Mouse (Mus musculus) MEL (cell line): ENCODE data around the gene Wdr90. TPM values are rescaled to one million over a fixed set of nuclear protein-coding genes. Genes with fewer than 3 reads are reported as not detected.

Source experiments
- DNase-seq: peaks from one replicate; pipeline ENCODE4 v3.0.0; 2011; ENCODE audit warnings: low read depth, low spot score
- H3K27ac ChIP-seq: 2 replicates; pipeline ENCODE4 v1.5.1; 2012; ENCODE audit warnings: low read depth, mild to moderate bottlenecking, control low read depth, low read length, moderate library complexity; ENCODE audit not compliant: control insufficient read depth
- H3K27me3 ChIP-seq, 2 experiments: fragments of 150-350 bp in 1 of 2; sonication (generic) in 1 of 2; 2 replicates each; pipeline ENCODE4 v1.6.1; 2012; ENCODE audit warnings: low read length in 2 of 2, mild to moderate bottlenecking in 2 of 2, improper control_type of control experiment in 1 of 2, moderate library complexity in 1 of 2; ENCODE audit not compliant: insufficient read depth in 2 of 2, control insufficient read depth in 1 of 2
- H3K36me3 ChIP-seq, 2 experiments: 2 replicates each; pipeline ENCODE4 v1.6.1; 2012 to 2014; ENCODE audit warnings: low read length in 2 of 2, improper control_type of control experiment in 1 of 2, inconsistent platforms in 1 of 2, mild to moderate bottlenecking in 1 of 2; ENCODE audit not compliant: insufficient read depth in 2 of 2, control insufficient read depth in 1 of 2
- H3K4me1 ChIP-seq, 2 experiments: fragments of 150-350 bp in 1 of 2; sonication (generic) in 1 of 2; 2 replicates each; pipeline ENCODE4 v1.6.1; 2012; ENCODE audit warnings: low read length in 2 of 2, improper control_type of control experiment in 1 of 2, mild to moderate bottlenecking in 1 of 2; ENCODE audit not compliant: insufficient read depth in 2 of 2, control insufficient read depth in 1 of 2
- H3K4me3 ChIP-seq, 2 experiments: fragments of 150-350 bp in 1 of 2; sonication (generic) in 1 of 2; 2 replicates each; pipeline ENCODE4 v1.5.1; 2012; ENCODE audit warnings: low read depth in 2 of 2, low read length in 2 of 2, mild to moderate bottlenecking in 2 of 2, moderate library complexity in 2 of 2, control low read depth in 1 of 2, improper control_type of control experiment in 1 of 2; ENCODE audit not compliant: control insufficient read depth in 1 of 2, insufficient read depth in 1 of 2
- H3K79me2 ChIP-seq: 2 replicates; pipeline ENCODE4 v1.6.1; 2012; ENCODE audit warnings: mild to moderate bottlenecking, low read length, moderate library complexity; ENCODE audit not compliant: control insufficient read depth, poor library complexity, insufficient read depth
- H3K9ac ChIP-seq: 2 replicates; pipeline ENCODE4 v1.6.1; 2012; ENCODE audit warnings: low read depth, mild to moderate bottlenecking, control low read depth, low read length, moderate library complexity; ENCODE audit not compliant: control insufficient read depth, poor library complexity, severe bottlenecking
- H3K9me3 ChIP-seq: fragments of 150-350 bp; sonication (generic); replicated peaks from 2 replicates; pipeline ENCODE4 v1.6.1; 2012; ENCODE audit warnings: mild to moderate bottlenecking, low read length, improper control_type of control experiment, moderate library complexity; ENCODE audit not compliant: insufficient read depth
- BHLHE40 ChIP-seq: IDR thresholded peaks from 2 replicates; pipeline ENCODE4 v1.6.1; 2012; ENCODE audit warnings: low read depth, mild to moderate bottlenecking, inconsistent platforms, low read length, improper control_type of control experiment, borderline replicate concordance
- CHD1 ChIP-seq: IDR thresholded peaks from 2 replicates; pipeline ENCODE4 v1.6.1; 2012; ENCODE audit warnings: low read depth, mild to moderate bottlenecking, inconsistent platforms, low read length, improper control_type of control experiment
- CHD2 ChIP-seq: IDR thresholded peaks from 2 replicates; pipeline ENCODE4 v1.6.1; 2011; ENCODE audit warnings: low read length, improper control_type of control experiment
- CTCF ChIP-seq, 3 experiments: IDR thresholded peaks in 2 of 3; conservative IDR thresholded peaks in 1 of 3; 2 replicates each; pipeline ENCODE4 v1.5.1; 2011 to 2012; ENCODE audit warnings: low read length in 3 of 3, low read depth in 2 of 3, mild to moderate bottlenecking in 2 of 3, improper control_type of control experiment in 1 of 3, inconsistent platforms in 1 of 3, mixed read lengths in 1 of 3, moderate library complexity in 1 of 3; ENCODE audit not compliant: control insufficient read depth in 1 of 3, insufficient read depth in 1 of 3, poor library complexity in 1 of 3, severe bottlenecking in 1 of 3
- E2F4 ChIP-seq: IDR thresholded peaks from 2 replicates; pipeline ENCODE4 v1.6.1; 2011; ENCODE audit warnings: low read depth, low read length, improper control_type of control experiment, borderline replicate concordance
- ELF1 ChIP-seq: IDR thresholded peaks from 2 replicates; pipeline ENCODE4 v1.6.1; 2014; ENCODE audit warnings: low read depth, mild to moderate bottlenecking, inconsistent platforms, low read length, improper control_type of control experiment, moderate library complexity
- GABPA ChIP-seq: IDR thresholded peaks from 2 replicates; pipeline ENCODE4 v1.6.1; 2012; ENCODE audit warnings: low read depth, mild to moderate bottlenecking, inconsistent platforms, low read length, improper control_type of control experiment, moderate library complexity
- JUND ChIP-seq: IDR thresholded peaks from 2 replicates; pipeline ENCODE4 v1.6.1; 2011; ENCODE audit warnings: low read depth, mild to moderate bottlenecking, improper control_type of control experiment, low read length
- KAT2A ChIP-seq: conservative IDR thresholded peaks from 2 replicates; pipeline ENCODE4 v1.6.1; 2012; ENCODE audit warnings: low read depth, low read length, improper control_type of control experiment, inconsistent platforms
- MAX ChIP-seq: IDR thresholded peaks from 2 replicates; pipeline ENCODE4 v1.6.1; 2011; ENCODE audit warnings: low read length, improper control_type of control experiment
- MAZ ChIP-seq: IDR thresholded peaks from 2 replicates; pipeline ENCODE4 v1.6.1; 2012; ENCODE audit warnings: low read depth, mild to moderate bottlenecking, inconsistent platforms, low read length, improper control_type of control experiment
- MEF2A ChIP-seq: IDR thresholded peaks from 2 replicates; pipeline ENCODE4 v1.6.1; 2014; ENCODE audit warnings: low read depth, mild to moderate bottlenecking, inconsistent platforms, low read length, improper control_type of control experiment; ENCODE audit not compliant: poor library complexity, insufficient replicate concordance, severe bottlenecking; ENCODE audit errors: extremely low read depth
- MXI1 ChIP-seq: IDR thresholded peaks from 2 replicates; pipeline ENCODE4 v1.6.1; 2011; ENCODE audit warnings: mild to moderate bottlenecking, low read depth, low read length, improper control_type of control experiment
- MYB ChIP-seq: IDR thresholded peaks from 2 replicates; pipeline ENCODE4 v1.6.1; 2011; ENCODE audit warnings: mild to moderate bottlenecking, low read depth, low read length, improper control_type of control experiment
- MYC ChIP-seq: IDR thresholded peaks from 2 replicates; pipeline ENCODE4 v1.6.1; 2011; ENCODE audit warnings: low read depth, mild to moderate bottlenecking, low read length, improper control_type of control experiment, moderate library complexity
- NELFE ChIP-seq: IDR thresholded peaks from 2 replicates; pipeline ENCODE4 v1.6.1; 2011; ENCODE audit warnings: low read depth, low read length, improper control_type of control experiment
- NRF1 ChIP-seq: IDR thresholded peaks from 2 replicates; pipeline ENCODE4 v1.6.1; 2014; ENCODE audit warnings: low read depth, mild to moderate bottlenecking, inconsistent platforms, low read length, improper control_type of control experiment, moderate library complexity; ENCODE audit not compliant: poor library complexity, insufficient read depth, severe bottlenecking
- POLR2A ChIP-seq, 2 experiments: IDR thresholded peaks; 2 replicates each; pipeline ENCODE4 v1.6.1; 2011 to 2012; ENCODE audit warnings: low read length in 2 of 2, mild to moderate bottlenecking in 2 of 2, control low read depth in 1 of 2, improper control_type of control experiment in 1 of 2, low read depth in 1 of 2, moderate library complexity in 1 of 2; ENCODE audit not compliant: control insufficient read depth in 1 of 2, insufficient read depth in 1 of 2, poor library complexity in 1 of 2
- POLR2AphosphoS5 ChIP-seq: IDR thresholded peaks from 2 replicates; pipeline ENCODE4 v1.6.1; 2012; ENCODE audit warnings: low read depth, borderline replicate concordance, mild to moderate bottlenecking, inconsistent platforms, low read length, moderate library complexity, mixed read lengths
- RAD21 ChIP-seq: IDR thresholded peaks from 2 replicates; pipeline ENCODE4 v1.6.1; 2011; ENCODE audit warnings: mild to moderate bottlenecking, low read depth, low read length, improper control_type of control experiment
- SIN3A ChIP-seq: IDR thresholded peaks from 2 replicates; pipeline ENCODE4 v1.6.1; 2012; ENCODE audit warnings: low read length, improper control_type of control experiment, inconsistent platforms
- SMC3 ChIP-seq: IDR thresholded peaks from 2 replicates; pipeline ENCODE4 v1.6.1; 2011; ENCODE audit warnings: low read depth, low read length, improper control_type of control experiment
- TAL1 ChIP-seq: IDR thresholded peaks from 2 replicates; pipeline ENCODE4 v1.6.1; 2012; ENCODE audit warnings: mild to moderate bottlenecking, inconsistent platforms, low read length, moderate library complexity, mixed read lengths
- TBP ChIP-seq: IDR thresholded peaks from 2 replicates; pipeline ENCODE4 v1.8.0; 2011; ENCODE audit warnings: low read depth, low read length, improper control_type of control experiment
- TCF12 ChIP-seq: IDR thresholded peaks from 2 replicates; pipeline ENCODE4 v1.6.1; 2014; ENCODE audit warnings: low read depth, mild to moderate bottlenecking, inconsistent platforms, low read length, improper control_type of control experiment, moderate library complexity
- USF1 ChIP-seq: IDR thresholded peaks from 2 replicates; pipeline ENCODE4 v1.6.1; 2014; ENCODE audit warnings: low read depth, mild to moderate bottlenecking, inconsistent platforms, low read length, improper control_type of control experiment, moderate library complexity
- USF2 ChIP-seq, 2 experiments: IDR thresholded peaks; 2 replicates each; pipeline ENCODE4 v1.6.1; 2011 to 2012; ENCODE audit warnings: improper control_type of control experiment in 2 of 2, low read length in 2 of 2, borderline replicate concordance in 1 of 2, inconsistent platforms in 1 of 2, low read depth in 1 of 2, mild to moderate bottlenecking in 1 of 2; ENCODE audit not compliant: insufficient read depth in 1 of 2
- ZNF384 ChIP-seq: IDR thresholded peaks from 2 replicates; pipeline ENCODE4 v1.6.1; 2012; ENCODE audit warnings: low read depth, mild to moderate bottlenecking, inconsistent platforms, low read length, improper control_type of control experiment
- polyA plus RNA-seq, 2 experiments: library from polyadenylated mRNA; stranded (reverse) in 1 of 2; unstranded in 1 of 2; fragments of >175 nt in 1 of 2; fragments of >200 nt in 1 of 2; gene quantifications; 2 replicates each; pipeline versions ENCODE4 v1.2.1 to v1.2.4; 2012; ENCODE audit warnings: low replicate concordance in 2 of 2, low read depth in 1 of 2; ENCODE audit not compliant: insufficient read length in 2 of 2, insufficient read depth in 1 of 2, missing spikeins in 1 of 2
- total RNA-seq: library from RNA; depleted of rRNA; stranded (reverse); fragments of 300-350 nt; gene quantifications from 2 replicates; pipeline ENCODE4 v1.2.3, GENCODE M21; 2012

Gene Wdr90
- total and polyA plus RNA-seq, 3 experiments: 23.7 to 44.5 TPM; not detected in 1

GRCm38 (mm10) chr17:25876347-25876915 is 15.1 kb upstream of the Wdr90 start:
- Histone ChIP-seq H3K27me3 (no peaks in the 10 kb centered on the region), H3K27ac (no peak overlapping the region), H3K9ac (peak overlapping the region; percentile 89), H3K4me3 (peak overlapping the region; percentile 82 to 87), H3K9me3 (no peaks in the 10 kb centered on the region), H3K4me1 (peaks cover 2 to 19% of the 10 kb centered on the region in 2 experiments; a peak in 3 of 4 replicates), H3K36me3 (peaks cover 0 to 7% of the 10 kb centered on the region in 2 experiments; a peak in 2 of 4 replicates), H3K79me2 (peaks cover 6% of the 10 kb centered on the region; the same call in 1 of the 2 replicates)
- no peak for DNase-seq
- no peak for TF ChIP-seq MEF2A

GRCm38 (mm10) chr17:25875171-25876136 is 14.2 kb upstream of the Wdr90 start:
- peaks cover 0 to 7% of the 10 kb centered on the region in 2 experiments; a peak in 2 of 4 replicates for H3K36me3 ChIP-seq
- H3K9ac ChIP-seq: peak overlapping the region; percentile 89
- H3K27me3 ChIP-seq: no peaks in the 10 kb centered on the region
- H3K79me2 ChIP-seq: peaks cover 6% of the 10 kb centered on the region; the same call in 1 of the 2 replicates
- peak overlapping the region; percentile 82 to 87 for H3K4me3 ChIP-seq
- DNase-seq: peak; percentile 89
- H3K4me1 ChIP-seq: peaks cover 2 to 19% of the 10 kb centered on the region in 2 experiments; a peak in 3 of 4 replicates
- H3K27ac ChIP-seq: peak overlapping the region; percentile 75
- no peaks in the 10 kb centered on the region for H3K9me3 ChIP-seq
- no peak for TF ChIP-seq JUND
- TF ChIP-seq NRF1: peak; percentile 56
- TF ChIP-seq NELFE: peak; percentile 89
- no peak for TF ChIP-seq CHD2
- TF ChIP-seq KAT2A: peak; percentile 72
- TF ChIP-seq POLR2A (IDR thresholded peaks at IDR 0.05; ENCODE audit: control insufficient read depth in 1 of 2, insufficient read depth in 1 of 2, low read depth in 1 of 2, low read length in 2 of 2, poor library complexity in 1 of 2): peak; percentile 64 to 84
- peak; percentile 54; the same call in 1 of the 2 replicates for TF ChIP-seq MYC
- no peak for TF ChIP-seq CHD1
- no peak for TF ChIP-seq BHLHE40
- TF ChIP-seq TBP: peak; percentile 62; the same call in 1 of the 2 replicates
- TF ChIP-seq MAZ: peak; percentile 59
- no peak for TF ChIP-seq POLR2AphosphoS5
- TF ChIP-seq ELF1: no peak
- TF ChIP-seq USF2 (IDR thresholded peaks at IDR 0.05; ENCODE audit: borderline replicate concordance in 1 of 2, insufficient read depth in 1 of 2, low read depth in 1 of 2, low read length in 2 of 2): no peak
- TF ChIP-seq SIN3A: peak; percentile 59
- no peak for TF ChIP-seq RAD21
- TF ChIP-seq TAL1: no peak
- peak; percentile 40 for TF ChIP-seq MAX
- no peak for TF ChIP-seq ZNF384
- TF ChIP-seq GABPA: no peak
- 0 out of 2 replicates have a peak, but pooled peaks have one; percentile 26 for TF ChIP-seq TCF12
- peak; percentile 65; the same call in 1 of the 2 replicates for TF ChIP-seq MXI1
- no peak for TF ChIP-seq E2F4
- TF ChIP-seq CTCF (IDR thresholded peaks at IDR 0.05 in 2 of 3, conservative IDR thresholded peaks at IDR 0.05 in 1 of 3; ENCODE audit: control insufficient read depth in 1 of 3, insufficient read depth in 1 of 3, low read depth in 2 of 3, low read length in 3 of 3, poor library complexity in 1 of 3, severe bottlenecking in 1 of 3): peak in 1 of 3 experiments; percentile 17; a peak in 2 of 6 replicates
- TF ChIP-seq USF1: 0 out of 2 replicates have a peak, but pooled peaks have one; percentile 14
- no peak for TF ChIP-seq MYB
- TF ChIP-seq SMC3: no peak
